Mouse (Mus musculus): ENCODE data around the gene Srpk1. TPM values are rescaled to one million over a fixed set of nuclear protein-coding genes. Genes with fewer than 3 reads are reported as not detected.

The Srpk1 gene
- 103 and 112 TPM in 2 replicates for polyA plus RNA-seq (2015; fragmentation: Nextera tagmentation; extraction: Ambion mirVana)

DNA sequence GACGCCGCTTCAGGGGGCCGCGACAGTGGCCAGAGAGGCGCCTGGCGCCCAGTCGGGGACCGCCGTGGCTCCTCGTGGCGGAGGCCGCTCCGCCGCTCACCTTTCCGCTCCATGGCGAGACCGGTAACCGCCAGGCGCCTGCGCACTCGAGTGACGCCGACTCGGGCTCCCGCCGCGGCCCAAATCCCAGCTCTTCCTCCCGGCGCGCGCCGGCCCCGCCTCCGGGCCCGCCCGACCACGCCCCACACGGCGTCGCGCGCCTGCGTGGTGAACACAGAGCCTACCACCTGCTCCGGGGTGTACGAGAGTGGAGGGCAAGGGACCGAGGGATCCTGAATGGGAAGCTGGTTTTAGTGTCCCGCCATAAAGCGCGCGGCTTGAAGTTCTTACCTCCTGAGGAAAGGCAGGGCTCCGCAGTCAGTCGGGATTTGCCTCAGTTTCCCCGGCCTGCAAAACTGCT lies at the start of gene Srpk1:
Srpk1 (minus strand) TSS at position 410 of the 460 bp plus-strand sequence.
- H3K4me1 ChIP-seq = peaks cover 38% of the 10 kb centered on the region
- no peaks in the 10 kb centered on the region for H3K27me3 ChIP-seq
- WGBS = under 1% methylated on average over 49 of the region's 53 CpGs
- peak within 1 kb of the TSS; percentile 82 for H3K4me3 ChIP-seq
- H3K9ac ChIP-seq (replicated peaks) = peak within 1 kb of the TSS; percentile 87
- no peaks in the 10 kb centered on the region for H3K9me3 ChIP-seq
- peak within 1 kb of the TSS; percentile 90 for H3K27ac ChIP-seq (replicated peaks)
- H3K4me2 ChIP-seq (replicated peaks) = peak within 1 kb of the TSS; percentile 85
- ATAC-seq (replicated peaks) = peak; percentile 97
- 0 out of 2 replicates have a peak, but pooled peaks cover 10% of the 10 kb centered on the region for H3K36me3 ChIP-seq

DNA sequence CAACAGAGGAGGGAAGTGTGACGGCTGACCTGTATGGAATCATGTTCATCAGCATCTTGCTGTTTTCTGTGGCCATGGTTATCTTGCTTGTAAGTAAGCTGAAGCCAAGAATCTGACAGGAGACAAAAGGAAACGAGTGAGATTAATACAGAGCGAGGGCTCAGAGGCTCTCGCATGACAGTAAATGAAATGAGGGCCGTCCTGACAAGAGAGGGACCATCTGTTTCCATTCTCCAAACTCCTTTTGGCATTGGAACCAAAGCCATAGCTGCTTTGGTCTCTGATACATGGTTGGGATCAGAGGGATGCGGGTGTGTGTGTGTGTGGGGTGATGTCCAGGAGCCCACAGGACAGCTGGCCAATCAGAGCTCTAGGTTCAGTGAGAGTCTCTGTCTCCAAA lies 37.1 kb upstream of the Srpk1 start:
- Histone ChIP-seq H3K9me3 (no peaks in the 10 kb centered on the region), H3K9ac (replicated peaks) (no peak overlapping the region), H3K4me2 (replicated peaks) (no peak overlapping the region), H3K27ac (replicated peaks) (peak overlapping the region; percentile 0), H3K4me3 (no peak overlapping the region), H3K4me1 (peaks cover 10% of the 10 kb centered on the region), H3K27me3 (no peaks in the 10 kb centered on the region), H3K36me3 (no peaks in the 10 kb centered on the region)
- ATAC-seq (replicated peaks) = no peak
- WGBS = 44% methylated on average over 6 of the region's 6 CpGs

DNA sequence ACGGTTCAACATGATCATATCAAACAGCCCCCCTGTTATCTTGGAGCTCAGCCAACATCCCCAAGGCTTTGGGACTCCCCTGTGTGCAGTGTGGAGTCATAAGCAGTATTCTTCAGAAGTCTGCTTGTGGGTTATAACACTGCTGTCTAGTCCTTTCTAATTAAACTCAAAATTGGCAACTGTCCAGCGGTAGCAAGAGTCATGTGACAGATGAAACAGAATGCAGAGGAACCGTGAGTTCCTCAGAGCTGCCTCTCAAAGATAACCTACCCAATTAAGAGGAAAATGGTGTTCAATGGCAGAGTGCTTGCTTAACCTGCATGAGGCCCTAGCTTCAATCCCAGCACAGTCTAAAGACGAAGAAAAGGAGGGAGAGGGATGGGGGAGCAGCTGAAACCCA lies 35.4 kb upstream of the Srpk1 start:
- ATAC-seq (replicated peaks) = peak; percentile 91
- Histone ChIP-seq H3K4me1 (peaks cover 10% of the 10 kb centered on the region), H3K9ac (replicated peaks) (no peak overlapping the region), H3K36me3 (no peaks in the 10 kb centered on the region), H3K4me2 (replicated peaks) (no peak overlapping the region), H3K4me3 (no peak overlapping the region), H3K9me3 (no peaks in the 10 kb centered on the region), H3K27ac (replicated peaks) (peak overlapping the region; percentile 58), H3K27me3 (no peaks in the 10 kb centered on the region)
- WGBS = 4% methylated on average over 4 of the region's 4 CpGs

DNA sequence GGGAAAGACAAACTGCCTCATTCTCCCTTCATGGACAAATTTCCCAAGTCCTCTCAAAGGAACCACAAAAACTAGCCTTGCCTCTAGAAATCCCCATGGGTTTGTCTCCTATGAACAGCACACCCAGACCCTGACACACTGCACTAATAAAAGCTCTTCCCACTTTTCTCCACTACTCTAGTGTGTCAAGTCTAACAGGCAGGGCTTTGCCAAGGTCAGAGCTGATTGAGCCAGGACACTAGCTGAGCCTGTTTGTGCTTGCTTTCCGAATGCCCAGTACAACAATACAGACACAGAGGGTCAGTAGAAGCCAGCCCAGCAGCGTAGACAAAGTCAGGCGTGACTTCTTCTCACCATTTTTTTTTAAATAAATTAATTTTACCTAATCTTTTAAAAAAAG lies 27.8 kb upstream of the Srpk1 start:
- no peak overlapping the region for H3K27ac ChIP-seq (replicated peaks)
- ATAC-seq (replicated peaks) = no peak
- H3K9me3 ChIP-seq = no peaks in the 10 kb centered on the region
- WGBS = 77% methylated on average over 3 of the region's 3 CpGs
- no peaks in the 10 kb centered on the region for H3K36me3 ChIP-seq
- no peak overlapping the region for H3K4me2 ChIP-seq (replicated peaks)
- no peaks in the 10 kb centered on the region for H3K4me1 ChIP-seq
- H3K9ac ChIP-seq (replicated peaks) = no peak overlapping the region
- no peak overlapping the region for H3K4me3 ChIP-seq
- H3K27me3 ChIP-seq = no peaks in the 10 kb centered on the region

DNA sequence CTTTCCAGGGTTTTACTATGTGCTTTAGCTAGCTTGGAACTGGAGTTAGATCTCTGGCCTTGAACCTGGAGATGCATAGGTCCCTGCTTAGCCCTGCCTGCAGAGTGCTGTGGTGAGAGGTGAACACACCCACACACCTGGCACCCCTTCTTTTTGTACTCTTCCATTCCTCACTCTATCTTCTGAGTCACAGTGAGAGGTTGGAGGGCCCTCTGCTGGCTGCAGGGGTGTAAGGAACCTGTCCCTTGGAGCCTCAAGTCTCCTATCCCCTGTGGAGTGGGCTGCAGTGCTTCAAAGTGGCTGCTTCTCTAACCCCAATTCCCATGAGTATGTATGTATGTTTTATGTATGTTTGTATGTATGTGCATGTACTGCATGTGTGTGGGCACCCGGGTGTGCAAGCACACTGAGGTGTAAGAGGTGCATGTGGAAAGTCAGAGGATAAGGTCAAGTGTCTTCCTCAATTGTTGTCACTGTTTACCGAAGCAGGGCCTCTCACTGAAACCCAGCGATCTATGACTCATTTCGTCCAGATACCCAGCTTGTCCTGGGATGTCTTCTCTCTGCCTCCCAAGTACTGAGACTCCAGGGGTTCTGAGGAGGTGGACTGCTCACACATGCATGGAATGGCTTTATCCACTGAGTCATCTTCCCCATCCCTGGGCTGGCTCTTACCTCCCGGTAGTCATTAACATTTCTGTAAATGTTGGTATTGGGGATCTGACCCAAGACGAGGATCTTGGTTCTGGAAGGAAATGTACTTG lies 26.3 kb upstream of the Srpk1 start:
- no peak overlapping the region for H3K9ac ChIP-seq (replicated peaks)
- H3K27ac ChIP-seq (replicated peaks) = no peak overlapping the region
- H3K27me3 ChIP-seq = no peaks in the 10 kb centered on the region
- no peak overlapping the region for H3K4me2 ChIP-seq (replicated peaks)
- no peaks in the 10 kb centered on the region for H3K9me3 ChIP-seq
- H3K36me3 ChIP-seq = no peaks in the 10 kb centered on the region
- H3K4me3 ChIP-seq = no peak overlapping the region
- H3K4me1 ChIP-seq = no peaks in the 10 kb centered on the region
- WGBS = 64% methylated on average over 6 of the region's 6 CpGs
- ATAC-seq (replicated peaks) = no peak

DNA sequence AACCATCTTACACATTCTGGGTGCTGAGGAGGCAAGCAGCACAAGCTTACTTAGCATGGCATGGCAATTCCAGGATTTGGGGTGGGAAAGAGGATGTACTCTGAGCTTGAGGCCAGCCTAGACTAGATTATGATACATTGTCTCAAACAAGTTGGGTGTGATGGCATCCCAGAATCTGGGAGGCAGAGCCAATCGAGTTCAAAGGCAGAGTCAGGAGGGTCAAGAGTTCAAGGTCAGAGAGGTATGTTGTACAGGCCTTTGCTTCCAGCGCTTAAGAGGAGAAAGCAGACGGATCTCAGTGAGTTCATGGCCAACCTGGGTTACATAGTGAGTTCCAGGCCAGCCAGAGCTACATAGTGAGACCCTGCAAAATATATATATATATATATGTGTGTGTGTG lies 23.7 kb upstream of the Srpk1 start:
- Histone ChIP-seq H3K27me3 (no peaks in the 10 kb centered on the region), H3K4me1 (no peaks in the 10 kb centered on the region), H3K27ac (replicated peaks) (no peak overlapping the region), H3K9me3 (no peaks in the 10 kb centered on the region), H3K4me2 (replicated peaks) (no peak overlapping the region), H3K4me3 (no peak overlapping the region), H3K36me3 (no peaks in the 10 kb centered on the region), H3K9ac (replicated peaks) (no peak overlapping the region)
- no peak for ATAC-seq (replicated peaks)
- 76% methylated on average over 3 of the region's 3 CpGs for WGBS

DNA sequence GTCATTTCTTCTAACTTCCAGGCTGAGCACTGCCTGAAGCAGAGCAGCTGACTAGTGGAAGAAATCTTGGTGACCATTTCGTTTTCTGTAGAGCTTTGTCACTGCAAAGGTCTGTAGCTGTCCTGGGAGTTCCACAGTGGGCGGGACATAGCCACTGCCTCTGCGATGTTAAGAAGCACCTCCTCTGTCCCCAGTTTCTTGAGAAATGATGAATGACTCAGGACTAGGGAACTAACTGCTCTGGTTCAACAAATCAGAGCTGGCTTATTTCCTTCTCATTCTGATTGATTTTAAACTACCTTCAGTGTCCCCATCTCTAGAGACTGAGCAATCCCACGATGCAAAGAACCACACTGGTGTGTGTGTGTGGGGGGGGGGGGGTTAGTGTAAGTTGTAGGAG lies 21.6 kb upstream of the Srpk1 start:
- Histone ChIP-seq H3K9me3 (no peaks in the 10 kb centered on the region), H3K36me3 (no peaks in the 10 kb centered on the region), H3K4me3 (no peak overlapping the region), H3K9ac (replicated peaks) (no peak overlapping the region), H3K27ac (replicated peaks) (no peak overlapping the region), H3K4me1 (no peaks in the 10 kb centered on the region), H3K27me3 (no peaks in the 10 kb centered on the region), H3K4me2 (replicated peaks) (no peak overlapping the region)
- no peak for ATAC-seq (replicated peaks)
- WGBS = 50% methylated on average over 4 of the region's 4 CpGs

DNA sequence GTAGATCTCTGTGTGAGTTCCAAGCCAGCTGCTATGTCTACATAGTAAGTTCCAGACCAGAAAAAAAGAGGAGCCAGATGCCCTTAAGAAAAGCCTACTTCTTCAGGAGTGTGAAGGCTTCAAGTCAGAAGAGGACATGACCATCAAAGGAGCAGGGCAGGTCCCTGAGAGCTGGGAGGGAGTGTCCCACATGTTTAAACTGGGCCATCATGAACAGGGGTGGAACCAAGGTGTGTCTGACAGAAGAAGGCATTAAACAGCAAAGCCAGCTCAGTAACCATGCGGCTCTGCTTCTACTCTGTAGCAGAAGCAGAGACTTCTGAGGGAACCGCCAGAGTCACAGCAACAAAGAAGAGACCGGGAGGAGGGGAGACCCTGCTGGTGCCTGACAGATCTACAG lies 21.2 kb upstream of the Srpk1 start:
- Histone ChIP-seq H3K9me3 (no peaks in the 10 kb centered on the region), H3K27ac (replicated peaks) (no peak overlapping the region), H3K9ac (replicated peaks) (no peak overlapping the region), H3K4me3 (no peak overlapping the region), H3K36me3 (no peaks in the 10 kb centered on the region), H3K4me1 (no peaks in the 10 kb centered on the region), H3K4me2 (replicated peaks) (no peak overlapping the region), H3K27me3 (no peaks in the 10 kb centered on the region)
- 43% methylated on average over 3 of the region's 3 CpGs for WGBS
- no peak for ATAC-seq (replicated peaks)

DNA sequence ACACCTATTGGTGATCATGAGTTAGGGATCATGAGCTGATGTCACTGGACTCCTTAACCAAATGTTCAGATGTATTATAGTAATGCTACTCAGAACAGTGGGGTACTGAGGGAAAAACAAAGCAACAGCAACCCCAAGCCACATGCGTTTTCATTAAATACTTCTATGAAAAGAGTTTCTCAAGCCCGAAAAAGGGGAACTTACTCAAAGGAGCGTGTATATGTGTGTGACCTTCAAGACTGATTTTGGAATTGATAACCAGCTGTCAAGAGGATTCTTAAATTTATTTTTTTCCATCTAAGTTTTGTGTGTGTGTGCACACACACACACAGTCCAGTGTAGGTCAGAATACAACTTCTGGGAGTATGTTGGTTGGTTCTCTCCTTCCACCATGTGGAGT lies 17.6 kb upstream of the Srpk1 start:
- H3K4me2 ChIP-seq (replicated peaks) = no peak overlapping the region
- no peak overlapping the region for H3K4me3 ChIP-seq
- H3K9me3 ChIP-seq = no peaks in the 10 kb centered on the region
- H3K36me3 ChIP-seq = no peaks in the 10 kb centered on the region
- WGBS = 85% methylated on average over 3 of the region's 3 CpGs
- H3K27me3 ChIP-seq = no peaks in the 10 kb centered on the region
- no peak overlapping the region for H3K9ac ChIP-seq (replicated peaks)
- ATAC-seq (replicated peaks) = no peak
- no peaks in the 10 kb centered on the region for H3K4me1 ChIP-seq
- H3K27ac ChIP-seq (replicated peaks) = no peak overlapping the region

DNA sequence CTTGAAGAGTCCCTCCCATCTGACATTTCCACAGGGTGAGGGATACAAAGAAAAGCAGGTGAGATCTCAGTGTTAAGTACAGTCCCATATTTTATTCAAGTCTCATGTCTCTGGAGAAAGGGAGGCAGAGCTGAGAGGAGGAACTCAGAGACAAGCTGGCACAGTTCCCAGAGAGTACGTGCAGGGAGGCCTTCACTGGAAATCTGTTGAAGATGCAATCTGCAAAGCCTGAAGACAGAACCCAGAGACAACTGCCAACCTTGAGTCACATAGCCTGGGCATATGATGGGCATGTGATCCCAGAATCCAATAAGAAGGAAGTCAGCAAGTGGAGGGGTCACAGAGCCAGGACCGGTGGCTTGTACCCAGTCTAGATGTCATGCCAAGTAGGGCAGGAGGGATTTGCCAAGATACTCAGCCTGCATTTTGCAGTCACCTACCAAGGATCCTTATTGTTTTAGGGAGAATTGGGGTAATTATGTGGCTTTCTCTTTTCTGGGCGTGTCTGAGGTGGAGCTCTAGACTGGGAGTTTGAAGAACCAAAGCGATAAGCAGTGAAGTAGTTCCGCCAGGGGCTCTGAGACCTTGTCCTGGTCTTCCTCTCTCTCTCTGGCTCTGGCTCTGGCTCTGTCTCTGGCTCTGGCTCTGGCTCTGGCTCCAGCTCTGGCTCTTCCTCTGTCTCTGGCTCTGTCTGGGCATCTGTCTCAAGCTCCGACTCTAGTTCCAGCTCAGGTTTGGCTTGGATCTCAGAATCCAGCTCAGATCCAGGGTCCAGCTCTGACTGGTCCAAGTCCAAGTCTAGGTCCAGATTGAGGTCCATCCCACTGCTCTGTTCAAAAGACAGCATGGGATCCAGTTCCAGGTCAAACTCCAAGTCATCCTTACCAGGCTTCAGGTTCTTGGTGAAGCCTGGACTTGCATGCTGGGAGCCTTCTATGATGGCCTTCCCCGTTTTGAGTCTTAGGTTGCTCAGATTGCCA lies 15.5 kb upstream of the Srpk1 start:
- 0 out of 2 replicates have a peak overlapping the region, but pooled peaks have one; percentile 27 for H3K27ac ChIP-seq (replicated peaks)
- 77% methylated on average over 7 of the region's 7 CpGs for WGBS

DNA sequence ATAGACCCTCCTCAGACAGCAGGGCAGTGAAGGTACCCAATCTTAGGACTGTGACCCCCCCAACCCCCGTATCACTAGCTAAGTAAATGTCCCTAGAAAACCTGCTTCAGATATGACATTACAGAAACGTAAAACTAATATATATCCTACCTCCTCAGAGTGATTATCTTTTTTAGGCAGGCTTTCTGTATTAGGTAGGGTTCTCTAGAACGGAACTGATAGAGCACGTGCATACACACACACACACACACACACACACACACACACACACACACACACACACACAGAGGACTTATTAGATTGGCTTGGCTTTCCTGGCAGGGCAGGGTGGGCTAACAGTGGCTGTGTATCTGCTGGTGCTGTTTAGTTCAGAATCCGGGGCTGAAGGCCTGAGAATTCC lies 13.3 kb upstream of the Srpk1 start:
- WGBS = 84% methylated on average over 5 of the region's 5 CpGs
- Histone ChIP-seq H3K9ac (replicated peaks) (no peak overlapping the region), H3K27me3 (no peaks in the 10 kb centered on the region), H3K4me3 (no peak overlapping the region), H3K4me1 (no peaks in the 10 kb centered on the region), H3K4me2 (replicated peaks) (no peak overlapping the region), H3K27ac (replicated peaks) (no peak overlapping the region), H3K9me3 (no peaks in the 10 kb centered on the region), H3K36me3 (no peaks in the 10 kb centered on the region)
- ATAC-seq (replicated peaks) = no peak

More for the DNA sequence above, 15.5 kb upstream of the Srpk1 start:
- Histone ChIP-seq H3K9ac (replicated peaks) (no peak overlapping the region), H3K4me3 (no peak overlapping the region), H3K4me1 (no peaks in the 10 kb centered on the region), H3K36me3 (no peaks in the 10 kb centered on the region), H3K27me3 (no peaks in the 10 kb centered on the region), H3K9me3 (no peaks in the 10 kb centered on the region), H3K4me2 (replicated peaks) (no peak overlapping the region)
- ATAC-seq (replicated peaks) = no peak

DNA sequence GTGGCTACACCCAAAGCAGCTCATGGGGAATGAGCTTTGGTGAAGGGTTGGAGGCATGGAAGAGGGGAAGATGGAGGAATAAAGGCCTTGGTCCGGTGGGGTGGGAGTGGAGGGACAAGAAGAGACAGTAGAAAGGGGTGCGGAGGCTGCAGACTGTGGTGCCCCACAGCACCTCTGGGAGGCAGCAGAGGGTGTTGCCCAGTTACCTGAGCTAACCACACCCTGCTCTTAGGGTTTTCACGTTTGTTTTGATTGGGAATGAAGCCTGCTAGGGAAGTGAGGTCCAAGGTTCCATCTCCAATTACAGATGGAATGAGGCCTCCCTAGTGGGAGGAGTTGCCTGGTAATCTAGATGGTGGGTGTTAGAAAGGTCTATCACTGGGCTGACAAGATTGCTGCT lies 6.6 kb upstream of the Srpk1 start:
- no peaks in the 10 kb centered on the region for H3K36me3 ChIP-seq
- 51% methylated on average over 3 of the region's 3 CpGs for WGBS

More for the DNA sequence above, 6.6 kb upstream of the Srpk1 start:
- no peak for ATAC-seq (replicated peaks)
- H3K4me1 ChIP-seq = no peaks in the 10 kb centered on the region
- no peak overlapping the region for H3K4me3 ChIP-seq
- no peak overlapping the region for H3K4me2 ChIP-seq (replicated peaks)
- H3K9me3 ChIP-seq = no peaks in the 10 kb centered on the region
- H3K9ac ChIP-seq (replicated peaks) = no peak overlapping the region
- no peaks in the 10 kb centered on the region for H3K27me3 ChIP-seq
- no peak overlapping the region for H3K27ac ChIP-seq (replicated peaks)

Data from forebrain, embryonic 15.5 days (tissue).